Mouse (Mus musculus) liver, postnatal 0 days (tissue): Measurements from ENCODE around the gene Pf4. TPM values are rescaled to one million over a fixed set of nuclear protein-coding genes. Genes with fewer than 3 reads are reported as not detected.

Experiments
- ATAC-seq: fragments of 200-750 bp; cut with Nextera tagmentation; 2 replicates; pipeline ENCODE4 v1.8.0; 2017; ENCODE audit warnings: mild to moderate bottlenecking, moderate library complexity
- DNase-seq: peaks from one replicate; pipeline ENCODE4 v3.0.0-alpha.2; 2016
- H3K27ac ChIP-seq: fragments of 300-500 bp; sonication (generic); 2 replicates; pipeline ENCODE4 v1.5.1; 2014; ENCODE audit warnings: antibody characterized with exemption, moderate library complexity, mild to moderate bottlenecking, low read depth
- H3K27me3 ChIP-seq: fragments of 300-500 bp; sonication (generic); 2 replicates; pipeline ENCODE4 v1.6.1; 2014; ENCODE audit warnings: low read length, control low read depth, mixed read lengths; ENCODE audit not compliant: insufficient read depth
- H3K36me3 ChIP-seq: fragments of 300-500 bp; sonication (generic); replicated peaks from 2 replicates; pipeline ENCODE4 v1.6.1; 2014; ENCODE audit warnings: mild to moderate bottlenecking, control low read depth, low read length, moderate library complexity, mixed read lengths; ENCODE audit not compliant: insufficient read depth
- H3K4me1 ChIP-seq: fragments of 300-500 bp; sonication (generic); 2 replicates; pipeline ENCODE4 v1.6.1; 2014; ENCODE audit warnings: antibody characterized with exemption, mild to moderate bottlenecking, control low read depth; ENCODE audit not compliant: insufficient read depth
- H3K4me2 ChIP-seq: fragments of 300-500 bp; sonication (generic); 2 replicates; pipeline ENCODE4 v1.6.1; 2014; ENCODE audit warnings: low read depth, mild to moderate bottlenecking, low read length, moderate library complexity, mixed read lengths
- H3K4me3 ChIP-seq: fragments of 300-500 bp; sonication (generic); 2 replicates; pipeline ENCODE4 v1.5.1; 2014; ENCODE audit warnings: low read depth, low read length
- H3K9ac ChIP-seq: fragments of 300-500 bp; sonication (generic); replicated peaks from 2 replicates; pipeline ENCODE4 v1.6.1; 2014; ENCODE audit warnings: mild to moderate bottlenecking, moderate library complexity
- H3K9me3 ChIP-seq: fragments of 300-500 bp; sonication (generic); 2 replicates; pipeline ENCODE4 v1.6.1; 2016; ENCODE audit warnings: mild to moderate bottlenecking, control low read depth, low read length, mixed read lengths
- CTCF ChIP-seq: sonication (generic); IDR thresholded peaks from 2 replicates; pipeline ENCODE4 v1.5.1; 2016; ENCODE audit warnings: antibody characterized with exemption, low read depth
- EP300 ChIP-seq: IDR thresholded peaks from 2 replicates; pipeline ENCODE4 v1.6.1; 2016; ENCODE audit warnings: antibody characterized with exemption, low read depth, mild to moderate bottlenecking
- WGBS: fragments of 180-500 bp; shearing (Covaris S2); extraction: QIAGEN DNeasy Blood & Tissue Kit; methylation state at CpG from one replicate; pipeline ENCODE4 v1.1.7; 2014; ENCODE audit not compliant: insufficient replicate concordance; 5-methylcytosine and 5-hydroxymethylcytosine counted together
- microRNA-seq: library from miRNA; unstranded; fragments of <30 nt; microRNA quantifications from one replicate; pipeline ENCODE4, GENCODE M21; 2016
- polyA plus RNA-seq: library from polyadenylated mRNA; unstranded; fragments of >200 nt; fragmentation: Nextera tagmentation; extraction: Ambion mirVana; gene quantifications from 2 replicates; pipeline ENCODE4 v1.2.1, GENCODE M21; 2015

Gene Pf4
- polyA plus RNA-seq, 1 experiment from 2014 or later: 704 TPM

GRCm38 (mm10) chr5:90804574-90804973 lies 32.3 kb downstream of the Pf4 start:
- DNase-seq (no peak), ATAC-seq (no peak)
- Histone ChIP-seq H3K4me3 (no peak overlapping the region), H3K9ac (no peak overlapping the region), H3K4me2 (no peak overlapping the region), H3K27me3 (no peaks in the 10 kb centered on the region), H3K36me3 (no peaks in the 10 kb centered on the region), H3K4me1 (no peaks in the 10 kb centered on the region), H3K9me3 (no peaks in the 10 kb centered on the region), H3K27ac (no peak overlapping the region)
- TF ChIP-seq CTCF: no peak
- no peak for TF ChIP-seq EP300

GRCm38 (mm10) chr5:90806050-90806449 lies 33.8 kb downstream of the Pf4 start:
- H3K27ac ChIP-seq: no peak overlapping the region
- ATAC-seq: no peak
- H3K4me2 ChIP-seq: no peak overlapping the region

GRCm38 (mm10) chr5:90807176-90807950 lies 35.1 kb downstream of the Pf4 start:
- Histone ChIP-seq H3K4me1 (no peaks in the 10 kb centered on the region), H3K9ac (no peak overlapping the region), H3K4me3 (no peak overlapping the region), H3K9me3 (no peaks in the 10 kb centered on the region), H3K27ac (no peak overlapping the region), H3K36me3 (no peaks in the 10 kb centered on the region), H3K27me3 (no peaks in the 10 kb centered on the region), H3K4me2 (no peak overlapping the region)
- DNase-seq (no peak), ATAC-seq (no peak)
- 73% methylated on average over 3 of the region's 3 CpGs for WGBS
- TF ChIP-seq EP300 (no peak), CTCF (no peak)

More at GRCm38 (mm10) chr5:90806050-90806449, 33.8 kb downstream of the Pf4 start:
- no peak overlapping the region for H3K9ac ChIP-seq
- TF ChIP-seq CTCF: no peak
- no peak for TF ChIP-seq EP300
- no peaks in the 10 kb centered on the region for H3K27me3 ChIP-seq
- H3K9me3 ChIP-seq: no peaks in the 10 kb centered on the region
- no peaks in the 10 kb centered on the region for H3K4me1 ChIP-seq
- no peak overlapping the region for H3K4me3 ChIP-seq
- H3K36me3 ChIP-seq: no peaks in the 10 kb centered on the region
- no peak for DNase-seq

- Histone ChIP-seq H3K9me3 (no peaks in the 10 kb centered on the region), H3K36me3 (no peaks in the 10 kb centered on the region), H3K27me3 (no peaks in the 10 kb centered on the region), H3K4me3 (no peak overlapping the region), H3K4me2 (no peak overlapping the region), H3K27ac (no peak overlapping the region), H3K9ac (no peak overlapping the region), H3K4me1 (no peaks in the 10 kb centered on the region)
- TF ChIP-seq CTCF: no peak
- TF ChIP-seq EP300: no peak
- DNase-seq (no peak), ATAC-seq (no peak)
These were observed 47.5 kb downstream of the Pf4 start for GRCm38 (mm10) chr5:90819756-90820155.

Small RNAs within 50 kb of the gene (microRNA-seq; reads per million reads assigned to microRNA genes)
- not detected for gene Gm24322

Other genes starting within 250 kb of the Pf4 start
- 9.4 and 10.0 TPM in 2 replicates for gene 5830473C10Rik, start 211.3 kb upstream of the Pf4 start, polyA plus RNA-seq
- gene Rassf6, start 131.8 kb upstream of the Pf4 start, polyA plus RNA-seq: 7.1 and 7.9 TPM in 2 replicates
- gene Cxcl5, start 13.1 kb upstream of the Pf4 start, polyA plus RNA-seq: 1.7 and 1.9 TPM in 2 replicates
- 257 and 263 TPM in 2 replicates for gene Ppbp, start 3.9 kb upstream of the Pf4 start, polyA plus RNA-seq
- gene Cxcl3, start 13.7 kb downstream of the Pf4 start, polyA plus RNA-seq: not detected in 2 replicates
- 0.08 TPM in 1 of 2 replicates, not detected in the other for gene Cxcl15, start 22.1 kb downstream of the Pf4 start, polyA plus RNA-seq
- gene Cxcl1, start 118.8 kb downstream of the Pf4 start, polyA plus RNA-seq: 2.1 and 2.2 TPM in 2 replicates
- 0.13 TPM in 1 of 2 replicates, not detected in the other for gene Cxcl2, start 131.4 kb downstream of the Pf4 start, polyA plus RNA-seq
- gene Mthfd2l, start 158.7 kb downstream of the Pf4 start, polyA plus RNA-seq: 8.3 and 9.5 TPM in 2 replicates